Mouse (Mus musculus) hindbrain, embryonic 14.5 days (tissue): Measurements from ENCODE around the gene Celsr1. TPM values are rescaled to one million over a fixed set of nuclear protein-coding genes. Genes with fewer than 3 reads are reported as not detected.

Experiments
- ATAC-seq: fragments of 200-750 bp; cut with Nextera tagmentation; 2 replicates; pipeline ENCODE4 v1.8.0; 2017; ENCODE audit warnings: moderate number of reproducible peaks, mild to moderate bottlenecking, moderate TSS enrichment, moderate library complexity; ENCODE audit not compliant: low FRiP score
- DNase-seq: peaks from one replicate; pipeline ENCODE4 v3.0.0-alpha.2; 2015; ENCODE audit warnings: low spot score
- H3K27ac ChIP-seq: fragments of 300-500 bp; sonication (generic); 2 replicates; pipeline ENCODE4 v1.5.1; 2014; ENCODE audit warnings: mild to moderate bottlenecking, moderate library complexity
- H3K27me3 ChIP-seq: fragments of 300-500 bp; sonication (generic); 2 replicates; pipeline ENCODE4 v1.6.1; 2014; ENCODE audit warnings: mild to moderate bottlenecking, low read length, mixed read lengths; ENCODE audit not compliant: control insufficient read depth, insufficient read depth
- H3K36me3 ChIP-seq: fragments of 300-500 bp; sonication (generic); replicated peaks from 2 replicates; pipeline ENCODE4 v1.6.1; 2014; ENCODE audit not compliant: control insufficient read depth, insufficient read depth
- H3K4me1 ChIP-seq: fragments of 300-500 bp; sonication (generic); replicated peaks from 2 replicates; pipeline ENCODE4 v1.6.1; 2014; ENCODE audit warnings: antibody characterized with exemption, low read length, mixed read lengths; ENCODE audit not compliant: control insufficient read depth, insufficient read depth
- H3K4me2 ChIP-seq: fragments of 300-500 bp; sonication (generic); replicated peaks from 2 replicates; pipeline ENCODE4 v1.6.1; 2014; ENCODE audit warnings: mild to moderate bottlenecking, moderate library complexity
- H3K4me3 ChIP-seq: fragments of 300-500 bp; sonication (generic); replicated peaks from 2 replicates; pipeline ENCODE4 v1.5.1; 2014; ENCODE audit warnings: mild to moderate bottlenecking, low read length
- H3K9ac ChIP-seq: fragments of 300-500 bp; sonication (generic); 2 replicates; pipeline ENCODE4 v1.6.1; 2014
- H3K9me3 ChIP-seq: fragments of 300-500 bp; sonication (generic); 2 replicates; pipeline ENCODE4 v1.6.1; 2016; ENCODE audit warnings: low read length; ENCODE audit not compliant: control insufficient read depth
- WGBS: fragments of 180-500 bp; shearing (Covaris S2); extraction: QIAGEN DNeasy Blood & Tissue Kit; methylation state at CpG from one replicate; pipeline ENCODE4 v1.1.7; 2014; 5-methylcytosine and 5-hydroxymethylcytosine counted together
- polyA plus RNA-seq: library from polyadenylated mRNA; unstranded; fragments of >200 nt; fragmentation: Nextera tagmentation; extraction: Ambion mirVana; gene quantifications from 2 replicates; pipeline ENCODE4 v1.2.1, GENCODE M21; 2014

Gene Celsr1
- polyA plus RNA-seq, 1 experiment from 2014 or later, result 2.4 TPM

- peaks cover 11% of the 10 kb centered on the region for H3K4me1 ChIP-seq
- no peaks in the 10 kb centered on the region for H3K9me3 ChIP-seq
- H3K9ac ChIP-seq, result no peak overlapping the region
- H3K4me2 ChIP-seq, result no peak overlapping the region; the same call in 1 of the 2 replicates
- H3K27ac ChIP-seq, result no peak overlapping the region
- ATAC-seq (no peak), DNase-seq (no peak)
- no peaks in the 10 kb centered on the region for H3K27me3 ChIP-seq
- H3K36me3 ChIP-seq, result no peaks in the 10 kb centered on the region
- H3K4me3 ChIP-seq, result no peak overlapping the region
- WGBS, result 24% methylated on average over 8 of the region's 8 CpGs
Observed at GRCm38 (mm10) chr15:85947967-85948366, 85.6 kb downstream of the Celsr1 start.

GRCm38 (mm10) chr15:85947541-85947940 lies 86.0 kb downstream of the Celsr1 start:
- no peaks in the 10 kb centered on the region for H3K9me3 ChIP-seq
- H3K4me1 ChIP-seq, result peaks cover 11% of the 10 kb centered on the region
- H3K4me3 ChIP-seq, result no peak overlapping the region
- no peaks in the 10 kb centered on the region for H3K36me3 ChIP-seq
- no peak for DNase-seq
- ATAC-seq, result no peak
- 12% methylated on average over 9 of the region's 9 CpGs for WGBS
- no peak overlapping the region for H3K27ac ChIP-seq
- no peak overlapping the region for H3K9ac ChIP-seq
- no peaks in the 10 kb centered on the region for H3K27me3 ChIP-seq
- no peak overlapping the region; the same call in 1 of the 2 replicates for H3K4me2 ChIP-seq

GRCm38 (mm10) chr15:85935627-85936049 lies 97.9 kb downstream of the Celsr1 start:
- ATAC-seq (no peak), DNase-seq (no peak)
- Histone ChIP-seq H3K4me1 (no peaks in the 10 kb centered on the region), H3K9me3 (no peaks in the 10 kb centered on the region), H3K9ac (no peak overlapping the region), H3K4me2 (no peak overlapping the region), H3K27me3 (no peaks in the 10 kb centered on the region), H3K4me3 (no peak overlapping the region), H3K27ac (no peak overlapping the region), H3K36me3 (no peaks in the 10 kb centered on the region)
- 44% methylated on average over 5 of the region's 5 CpGs for WGBS

- H3K4me2 ChIP-seq, result no peak overlapping the region
- no peak overlapping the region for H3K27ac ChIP-seq
- no peak for ATAC-seq
- H3K4me3 ChIP-seq, result no peak overlapping the region
- DNase-seq, result no peak
- no peak overlapping the region for H3K9ac ChIP-seq
- no peaks in the 10 kb centered on the region for H3K9me3 ChIP-seq
- H3K4me1 ChIP-seq, result no peaks in the 10 kb centered on the region
- no peaks in the 10 kb centered on the region for H3K36me3 ChIP-seq
- H3K27me3 ChIP-seq, result no peaks in the 10 kb centered on the region
- WGBS, result 85% methylated on average over 12 of the region's 12 CpGs
Observed at GRCm38 (mm10) chr15:85928161-85928560, 105.4 kb downstream of the Celsr1 start.

- no peak overlapping the region for H3K4me3 ChIP-seq
- H3K9me3 ChIP-seq, result no peaks in the 10 kb centered on the region
- DNase-seq (no peak), ATAC-seq (no peak)
- H3K36me3 ChIP-seq, result no peaks in the 10 kb centered on the region
- no peaks in the 10 kb centered on the region for H3K4me1 ChIP-seq
- H3K27ac ChIP-seq, result no peak overlapping the region
- H3K9ac ChIP-seq, result no peak overlapping the region
- H3K27me3 ChIP-seq, result no peaks in the 10 kb centered on the region
- H3K4me2 ChIP-seq, result no peak overlapping the region
- WGBS, result 92% methylated on average over 11 of the region's 11 CpGs
Observed at GRCm38 (mm10) chr15:85921855-85922254, 111.7 kb downstream of the Celsr1 start.

- Histone ChIP-seq H3K27ac (no peak overlapping the region), H3K27me3 (no peaks in the 10 kb centered on the region), H3K36me3 (no peaks in the 10 kb centered on the region), H3K4me3 (no peak overlapping the region), H3K9me3 (no peaks in the 10 kb centered on the region), H3K4me2 (no peak overlapping the region), H3K4me1 (no peaks in the 10 kb centered on the region), H3K9ac (no peak overlapping the region)
- 39% methylated on average over 8 of the region's 8 CpGs for WGBS
- ATAC-seq (peak; percentile 48; the same call in 1 of the 2 replicates), DNase-seq (no peak)
Observed at GRCm38 (mm10) chr15:85919892-85920248, 113.7 kb downstream of the Celsr1 start.

GRCm38 (mm10) chr15:85919191-85919891 lies 114.2 kb downstream of the Celsr1 start:
- WGBS, result 35% methylated on average over 8 of the region's 8 CpGs
- Histone ChIP-seq H3K36me3 (no peaks in the 10 kb centered on the region), H3K9ac (no peak overlapping the region), H3K4me3 (no peak overlapping the region), H3K27ac (no peak overlapping the region), H3K9me3 (no peaks in the 10 kb centered on the region), H3K4me1 (no peaks in the 10 kb centered on the region), H3K4me2 (no peak overlapping the region), H3K27me3 (no peaks in the 10 kb centered on the region)
- no peak for DNase-seq
- no peak for ATAC-seq

GRCm38 (mm10) chr15:85913605-85914004 lies 120.0 kb downstream of the Celsr1 start:
- Histone ChIP-seq H3K36me3 (no peaks in the 10 kb centered on the region), H3K4me1 (0 out of 2 replicates have a peak, but pooled peaks cover 6% of the 10 kb centered on the region), H3K9me3 (no peaks in the 10 kb centered on the region), H3K4me2 (no peak overlapping the region), H3K27ac (no peak overlapping the region), H3K9ac (no peak overlapping the region), H3K4me3 (no peak overlapping the region), H3K27me3 (no peaks in the 10 kb centered on the region)
- no peak for ATAC-seq
- 39% methylated on average over 2 of the region's 2 CpGs for WGBS
- DNase-seq, result peak; percentile 69

- Histone ChIP-seq H3K9ac (no peak overlapping the region), H3K27ac (no peak overlapping the region), H3K4me1 (0 out of 2 replicates have a peak, but pooled peaks cover 6% of the 10 kb centered on the region), H3K9me3 (no peaks in the 10 kb centered on the region), H3K4me3 (no peak overlapping the region), H3K4me2 (no peak overlapping the region), H3K27me3 (no peaks in the 10 kb centered on the region), H3K36me3 (no peaks in the 10 kb centered on the region)
- DNase-seq, result no peak
- ATAC-seq, result no peak
- WGBS, result 52% methylated on average over 10 of the region's 10 CpGs
Observed at GRCm38 (mm10) chr15:85909931-85910330, 123.6 kb downstream of the Celsr1 start.

- H3K27ac ChIP-seq, result no peak overlapping the region
- no peak for DNase-seq
- WGBS, result 98% methylated on average over 3 of the region's 3 CpGs
- no peak overlapping the region for H3K4me3 ChIP-seq
- H3K36me3 ChIP-seq, result no peaks in the 10 kb centered on the region
- H3K4me2 ChIP-seq, result no peak overlapping the region
- H3K27me3 ChIP-seq, result no peaks in the 10 kb centered on the region
- H3K9me3 ChIP-seq, result no peaks in the 10 kb centered on the region
- no peak for ATAC-seq
- H3K4me1 ChIP-seq, result 0 out of 2 replicates have a peak, but pooled peaks cover 6% of the 10 kb centered on the region
- H3K9ac ChIP-seq, result no peak overlapping the region
Observed at GRCm38 (mm10) chr15:85909492-85909829, 124.1 kb downstream of the Celsr1 start.
